Mouse (Mus musculus) ES-E14 (cell line): Measurements from ENCODE around the gene Csnk2b. TPM values are rescaled to one million over a fixed set of nuclear protein-coding genes. Genes with fewer than 3 reads are reported as not detected.
A peak's percentile ranks its signal among the peaks of the same experiment; 100 is the strongest.

Experiments
- DNase-seq: peaks from one replicate; pipeline ENCODE4 v3.0.0-alpha.2; 2013; ENCODE audit warnings: low read depth, low spot score
- H3K27ac ChIP-seq: 2 replicates; pipeline ENCODE4 v1.5.1; 2012; ENCODE audit warnings: low read depth, mild to moderate bottlenecking, low read length, moderate library complexity, mixed read lengths; ENCODE audit not compliant: poor library complexity, insufficient read depth, severe bottlenecking
- H3K36me3 ChIP-seq: 2 replicates; pipeline ENCODE4 v1.6.1; 2012; ENCODE audit warnings: mild to moderate bottlenecking, low read length, moderate library complexity, mixed read lengths; ENCODE audit not compliant: control insufficient read depth, poor library complexity, insufficient read depth, severe bottlenecking
- H3K4me1 ChIP-seq, 2 experiments: fragments of 150-350 bp in 1 of 2; sonication (generic) in 1 of 2; 2 replicates each; pipeline ENCODE4 v1.6.1; 2012; ENCODE audit warnings: low read length in 2 of 2, mild to moderate bottlenecking in 1 of 2, mixed read lengths in 1 of 2; ENCODE audit not compliant: control insufficient read depth in 2 of 2, insufficient read depth in 2 of 2, poor library complexity in 1 of 2
- H3K4me3 ChIP-seq, 2 experiments: fragments of 150-350 bp in 1 of 2; sonication (generic) in 1 of 2; 2 replicates each; pipeline ENCODE4 v1.5.1; 2012; ENCODE audit warnings: low read length in 2 of 2, low read depth in 1 of 2, mild to moderate bottlenecking in 1 of 2, mixed read lengths in 1 of 2; ENCODE audit not compliant: insufficient read depth in 1 of 2, poor library complexity in 1 of 2, severe bottlenecking in 1 of 2
- H3K9ac ChIP-seq: 2 replicates; pipeline ENCODE4 v1.6.1; 2012; ENCODE audit warnings: low read depth, mild to moderate bottlenecking, low read length, mixed read lengths; ENCODE audit not compliant: poor library complexity, insufficient read depth, severe bottlenecking
- H3K9me3 ChIP-seq: fragments of 150-350 bp; sonication (generic); 2 replicates; pipeline ENCODE4 v1.6.1; 2012; ENCODE audit warnings: low read depth, mild to moderate bottlenecking, low read length; ENCODE audit not compliant: control insufficient read depth, insufficient read depth
- CHD2 ChIP-seq: IDR thresholded peaks from 2 replicates; pipeline ENCODE4 v1.6.1; 2014; ENCODE audit warnings: mild to moderate bottlenecking, low read depth, low read length, inconsistent platforms
- HCFC1 ChIP-seq: IDR thresholded peaks from 2 replicates; pipeline ENCODE4 v1.6.1; 2012; ENCODE audit warnings: low read length, inconsistent platforms, borderline replicate concordance; ENCODE audit not compliant: insufficient read depth
- MAFK ChIP-seq: IDR thresholded peaks from 2 replicates; pipeline ENCODE4 v1.6.1; 2014; ENCODE audit warnings: mild to moderate bottlenecking, low read depth, low read length, inconsistent platforms; ENCODE audit not compliant: insufficient read depth
- ZC3H11A ChIP-seq: IDR thresholded peaks from 2 replicates; pipeline ENCODE4 v1.6.1; 2012; ENCODE audit warnings: low read depth, mild to moderate bottlenecking, inconsistent platforms, low read length, borderline replicate concordance
- ZNF384 ChIP-seq: IDR thresholded peaks from 2 replicates; pipeline ENCODE4 v1.6.1; 2012; ENCODE audit warnings: low read depth, low read length, inconsistent platforms
- in situ Hi-C, 2 experiments: fragments of 600-800 bp; cut with MboI; formaldehyde crosslinking; loops; one replicate each; pipeline ENCODE4 v1.15.1; 2025; ENCODE audit warnings: low sequenced_read_pairs in 2 of 2, inconsistent platforms in 1 of 2; ENCODE audit not compliant: unreplicated experiment in 2 of 2
- total RNA-seq: library from RNA; depleted of rRNA; stranded (reverse); fragments of 300-350 nt; gene quantifications from 2 replicates; pipeline ENCODE4 v1.2.3, GENCODE M21; 2012

The Csnk2b gene
- total RNA-seq, 1 experiment: 98.6 TPM

GRCm38 (mm10) chr17:35090166-35090932 is 31.5 kb downstream of the Csnk2b start:
- H3K4me1 ChIP-seq: peaks cover 0 to 2% of the 10 kb centered on the region in 2 experiments; a peak in 1 of 4 replicates
- no peak overlapping the region for H3K9ac ChIP-seq
- no peaks in the 10 kb centered on the region for H3K9me3 ChIP-seq
- H3K4me3 ChIP-seq: peak overlapping the region in 1 of 2 experiments; percentile 74; a peak in 2 of 4 replicates
- H3K27ac ChIP-seq: no peak overlapping the region
- in situ Hi-C loops: no loop called here
- TF ChIP-seq ZC3H11A (no peak), CHD2 (no peak), ZNF384 (no peak), MAFK (no peak), HCFC1 (no peak)
- no peak for DNase-seq
- peaks cover 8% of the 10 kb centered on the region; the same call in 1 of the 2 replicates for H3K36me3 ChIP-seq

GRCm38 (mm10) chr17:35088825-35089644 is 32.8 kb downstream of the Csnk2b start, which contains the start of gene Abhd16a:
TSS of gene Abhd16a (plus strand) at chr17:35089263.
- in situ Hi-C loops: no loop called here
- Histone ChIP-seq H3K9ac (peak within 1 kb of the TSS; percentile 97), H3K9me3 (no peaks in the 10 kb centered on the region), H3K4me1 (peaks cover 0 to 2% of the 10 kb centered on the region in 2 experiments; a peak in 1 of 4 replicates), H3K36me3 (peaks cover 4% of the 10 kb centered on the region; the same call in 1 of the 2 replicates), H3K27ac (peak within 1 kb of the TSS; percentile 74; the same call in 1 of the 2 replicates), H3K4me3 (peak within 1 kb of the TSS; percentile 74 to 85)
- DNase-seq: peak; percentile 81
- TF ChIP-seq MAFK (no peak), ZNF384 (0 out of 2 replicates have a peak, but pooled peaks have one; percentile 43), HCFC1 (no peak), CHD2 (no peak), ZC3H11A (no peak)

DNA sequence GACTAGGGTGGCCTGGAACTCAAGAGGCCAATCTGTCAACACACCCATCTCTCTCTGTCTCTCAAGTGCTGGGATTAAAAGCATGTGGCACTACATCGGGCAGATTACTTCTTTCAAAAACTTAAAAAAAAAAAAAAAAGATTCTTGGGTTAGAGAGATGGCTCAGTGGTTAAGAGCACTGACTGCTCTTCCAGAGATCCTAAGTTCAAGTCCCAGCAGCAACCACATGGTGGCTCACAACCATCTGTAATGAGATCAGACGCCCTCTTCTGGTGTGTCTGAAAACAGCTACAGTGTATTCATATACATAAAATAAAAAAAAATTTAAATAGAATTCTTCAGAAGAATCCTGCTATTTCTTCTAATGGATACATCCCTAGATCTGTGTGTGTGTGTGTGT is 33.7 kb downstream of the Csnk2b start:
- in situ Hi-C loops: no loop called here
- Histone ChIP-seq H3K27ac (no peak overlapping the region), H3K4me3 (no peak overlapping the region), H3K36me3 (peaks cover 4% of the 10 kb centered on the region; the same call in 1 of the 2 replicates), H3K9me3 (no peaks in the 10 kb centered on the region), H3K9ac (no peak overlapping the region), H3K4me1 (peaks cover 0 to 2% of the 10 kb centered on the region in 2 experiments; a peak in 1 of 4 replicates)
- no peak for DNase-seq
- TF ChIP-seq HCFC1 (no peak), ZC3H11A (no peak), ZNF384 (peak; percentile 54), CHD2 (no peak), MAFK (no peak)

GRCm38 (mm10) chr17:35085208-35085865 is 36.5 kb downstream of the Csnk2b start, which contains the start of gene Ly6g6f:
TSS of gene Ly6g6f (minus strand) at chr17:35085610.
- no peak for DNase-seq
- Histone ChIP-seq H3K27ac (no peak within 1 kb of the TSS), H3K9ac (no peak within 1 kb of the TSS), H3K9me3 (no peaks in the 10 kb centered on the region), H3K36me3 (no peaks in the 10 kb centered on the region), H3K4me3 (no peak within 1 kb of the TSS), H3K4me1 (peaks cover 0 to 3% of the 10 kb centered on the region in 2 experiments; a peak in 1 of 4 replicates)
- in situ Hi-C loops: no loop called here
- no peak for TF ChIP-seq ZC3H11A
- TF ChIP-seq MAFK: no peak
- TF ChIP-seq HCFC1: no peak
- TF ChIP-seq CHD2: no peak
- no peak for TF ChIP-seq ZNF384
